Mouse (Mus musculus): ENCODE measurements around the gene Cblb.

GRCm38 (mm10) chr16:52159958-52160504, 129.0 kb downstream of the Cblb start:
- TF ChIP-seq GATA1 (IDR thresholded peaks at IDR 0.05; ENCODE audit: borderline replicate concordance, low read length) (no peak), FLI1 (IDR thresholded peaks at IDR 0.05; ENCODE audit: low read length) (no peak)

Data from megakaryocyte, embryonic 14.5 days (primary cell).